Mouse (Mus musculus) heart, adult 2 months (tissue): ENCODE data around the gene Tex50. TPM values are rescaled to one million over a fixed set of nuclear protein-coding genes. Genes with fewer than 3 reads are reported as not detected.

Source experiments
- DNase-seq, 2 experiments: peaks; one replicate each; pipeline ENCODE4 v3.0.0; 2021
- H3K27ac ChIP-seq: fragments of 200-600 bp; 2 replicates; pipeline ENCODE4 v1.8.1; 2022
- H3K27me3 ChIP-seq: fragments of 200-500 bp; 2 replicates; pipeline ENCODE4 v1.6.1; 2012; ENCODE audit warnings: mild to moderate bottlenecking, low read length, inconsistent platforms, mixed read lengths; ENCODE audit not compliant: control insufficient read depth, insufficient read depth
- H3K36me3 ChIP-seq: fragments of 200-500 bp; 2 replicates; pipeline ENCODE4 v1.6.1; 2012; ENCODE audit warnings: low read length, inconsistent platforms; ENCODE audit not compliant: control insufficient read depth, insufficient read depth
- H3K4me1 ChIP-seq: fragments of 200-500 bp; 2 replicates; pipeline ENCODE4 v1.6.1; 2011; ENCODE audit warnings: low read length; ENCODE audit not compliant: control insufficient read depth, insufficient read depth
- H3K4me3 ChIP-seq: fragments of 200-600 bp; 2 replicates; pipeline ENCODE4 v1.8.1; 2022
- H3K79me2 ChIP-seq: fragments of 200-500 bp; replicated peaks from 2 replicates; pipeline ENCODE4 v1.6.1; 2012; ENCODE audit warnings: mild to moderate bottlenecking, inconsistent platforms, low read length, moderate library complexity, mixed read lengths; ENCODE audit not compliant: control insufficient read depth, insufficient read depth
- H3K9ac ChIP-seq: fragments of 200-500 bp; 2 replicates; pipeline ENCODE4 v1.6.1; 2012; ENCODE audit warnings: low read depth, mild to moderate bottlenecking, control low read depth, inconsistent platforms, low read length, mixed read lengths
- CTCF ChIP-seq: fragments of 200-600 bp; IDR thresholded peaks from 2 replicates; pipeline ENCODE4 v1.8.1; 2022; ENCODE audit warnings: antibody characterized with exemption, mild to moderate bottlenecking, moderate library complexity
- EP300 ChIP-seq: fragments of 200-500 bp; IDR thresholded peaks from 2 replicates; pipeline ENCODE4 v1.6.1; 2011; ENCODE audit warnings: low read depth, low read length, control low read depth; ENCODE audit not compliant: insufficient read depth
- POLR2A ChIP-seq: fragments of 200-500 bp; IDR thresholded peaks from 2 replicates; pipeline ENCODE4 v1.6.1; 2011; ENCODE audit warnings: mild to moderate bottlenecking, low read depth, low read length, control low read depth; ENCODE audit not compliant: insufficient read depth
- WGBS: fragments of 180-500 bp; shearing (Covaris S2); methylation state at CpG from one replicate; pipeline ENCODE4 v1.1.7; 2018; 5-methylcytosine and 5-hydroxymethylcytosine counted together
- intact Hi-C: fragments of 180-260 bp; cut with DNase I; formaldehyde crosslinking; loops from one replicate; pipeline ENCODE4 v1.15.1; 2025
- polyA plus RNA-seq: library from polyadenylated mRNA; depleted of rRNA; stranded (reverse); fragments of >200 nt; gene quantifications from 2 replicates; pipeline ENCODE4 v1.2.3, GENCODE M21; 2012; rRNA removed
- total RNA-seq, 2 experiments: library from RNA; stranded (reverse); gene quantifications; 2 replicates each; pipeline ENCODE4 v1.2.3; 2021

Gene Tex50
- total and polyA plus RNA-seq, 3 experiments = not detected

- Histone ChIP-seq H3K4me1 (peaks cover 2% of the 10 kb centered on the region; the same call in 1 of the 2 replicates), H3K4me3 (no peak overlapping the region), H3K27me3 (no peaks in the 10 kb centered on the region), H3K36me3 (peaks cover 4% of the 10 kb centered on the region; the same call in 1 of the 2 replicates), H3K9ac (no peak overlapping the region), H3K27ac (no peak overlapping the region), H3K79me2 (no peaks in the 10 kb centered on the region)
- DNase-seq = no peak
- no peak for TF ChIP-seq EP300
- TF ChIP-seq CTCF = no peak
- no peak for TF ChIP-seq POLR2A
- intact Hi-C loops = no loop called here
Observed at GRCm38 (mm10) chr1:161114591-161114990, 44.5 kb downstream of the Tex50 start.

- Histone ChIP-seq H3K27ac (no peak overlapping the region), H3K4me1 (no peaks in the 10 kb centered on the region), H3K36me3 (no peaks in the 10 kb centered on the region; the same call in 1 of the 2 replicates), H3K79me2 (no peaks in the 10 kb centered on the region), H3K9ac (no peak overlapping the region), H3K27me3 (no peaks in the 10 kb centered on the region), H3K4me3 (no peak overlapping the region)
- TF ChIP-seq EP300 = no peak
- TF ChIP-seq POLR2A = no peak
- TF ChIP-seq CTCF = no peak
- WGBS = 91% methylated on average over 8 of the region's 8 CpGs
- intact Hi-C loops = no loop called here
- no peak for DNase-seq
Observed at GRCm38 (mm10) chr1:161109216-161109615, 49.9 kb downstream of the Tex50 start.

Other genes starting within 250 kb of the Tex50 start
- under 1 TPM; 0.08 to 0.32 TPM for gene Serpinc1, start 180.7 kb downstream of the Tex50 start, total RNA-seq
- gene Serpinc1, start 180.7 kb downstream of the Tex50 start, polyA plus RNA-seq = 0.29 and 2.3 TPM in 2 replicates
- gene Zbtb37, start 124.5 kb downstream of the Tex50 start, total RNA-seq = 10 to 100 TPM; 13.8 to 14.2 TPM
- 1.8 and 3.8 TPM in 2 replicates for gene Zbtb37, start 124.5 kb downstream of the Tex50 start, polyA plus RNA-seq
- 10 to 100 TPM; 23.0 to 25.4 TPM for gene Dars2, start 88.7 kb downstream of the Tex50 start, total RNA-seq
- 13.7 and 38.3 TPM in 2 replicates for gene Dars2, start 88.7 kb downstream of the Tex50 start, polyA plus RNA-seq
- 1 to 10 TPM; 1.1 to 1.2 TPM for gene Cenpl, start 88.6 kb downstream of the Tex50 start, total RNA-seq
- gene Cenpl, start 88.6 kb downstream of the Tex50 start, polyA plus RNA-seq = 0.41 and 1.0 TPM in 2 replicates
- gene Klhl20, start 27.8 kb downstream of the Tex50 start, total RNA-seq = 10 to 100 TPM in 1 of 2 experiments, 1 to 10 TPM in 1; 10.0 to 10.6 TPM
- 7.3 and 9.8 TPM in 2 replicates for gene Klhl20, start 27.8 kb downstream of the Tex50 start, polyA plus RNA-seq
- gene Ankrd45, start 16.6 kb downstream of the Tex50 start, total RNA-seq = 1 to 10 TPM; 2.1 to 2.7 TPM
- gene Ankrd45, start 16.6 kb downstream of the Tex50 start, polyA plus RNA-seq = 0.70 and 1.4 TPM in 2 replicates
- gene Prdx6, start 91.9 kb upstream of the Tex50 start, total RNA-seq = 100 to 1,000 TPM; 284 to 336 TPM
- 186 and 235 TPM in 2 replicates for gene Prdx6, start 91.9 kb upstream of the Tex50 start, polyA plus RNA-seq
- not detected for gene Tnfsf4, start 236.1 kb upstream of the Tex50 start, total RNA-seq
- gene Tnfsf4, start 236.1 kb upstream of the Tex50 start, polyA plus RNA-seq = not detected in 2 replicates